Mouse (Mus musculus): ENCODE data around the gene St6gal1. TPM values are rescaled to one million over a fixed set of nuclear protein-coding genes. Genes with fewer than 3 reads are reported as not detected.

Gene St6gal1
- polyA plus RNA-seq, 1 experiment from 2014 or later, result 17.6 TPM

DNA sequence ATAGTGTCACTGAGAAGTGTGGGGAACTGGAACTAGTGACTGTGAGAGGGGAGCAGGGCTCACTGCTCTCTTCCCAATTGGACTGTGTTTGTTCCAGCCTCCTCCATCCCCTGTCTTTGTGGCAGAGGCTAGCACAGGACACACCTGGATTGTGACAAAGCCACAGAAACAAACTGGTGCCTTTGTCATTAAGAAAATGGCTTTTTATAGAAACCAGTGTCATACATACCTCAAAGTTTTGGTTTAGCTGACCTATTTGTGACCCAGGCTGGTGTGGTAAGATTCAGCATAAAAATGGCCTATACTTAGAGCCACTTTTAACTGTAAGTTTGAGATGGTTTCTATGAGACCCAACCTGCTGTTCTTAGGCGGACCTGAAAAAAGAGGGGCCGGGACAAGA lies 116.7 kb downstream of the St6gal1 start:
- no peak overlapping the region for H3K4me2 ChIP-seq (ENCODE audit: low read depth, low read length)
- H3K9me3 ChIP-seq (replicated peaks; ENCODE audit: control insufficient read depth, low read length), result no peaks in the 10 kb centered on the region; the same call in 1 of the 2 replicates
- no peak for ATAC-seq (ENCODE audit: insufficient read depth, low FRiP score)
- no peaks in the 10 kb centered on the region for H3K27me3 ChIP-seq (ENCODE audit: control insufficient read depth, insufficient read depth, low read length)
- no peak overlapping the region for H3K9ac ChIP-seq (ENCODE audit: low read length)
- H3K36me3 ChIP-seq (ENCODE audit: control insufficient read depth, insufficient read depth, low read length), result no peaks in the 10 kb centered on the region
- no peaks in the 10 kb centered on the region for H3K4me1 ChIP-seq (ENCODE audit: control insufficient read depth, insufficient read depth, low read length)
- no peak overlapping the region for H3K27ac ChIP-seq (ENCODE audit: low read length)
- WGBS, result 96% methylated on average over 2 of the region's 2 CpGs
- no peak overlapping the region for H3K4me3 ChIP-seq (replicated peaks; ENCODE audit: low read length)

DNA sequence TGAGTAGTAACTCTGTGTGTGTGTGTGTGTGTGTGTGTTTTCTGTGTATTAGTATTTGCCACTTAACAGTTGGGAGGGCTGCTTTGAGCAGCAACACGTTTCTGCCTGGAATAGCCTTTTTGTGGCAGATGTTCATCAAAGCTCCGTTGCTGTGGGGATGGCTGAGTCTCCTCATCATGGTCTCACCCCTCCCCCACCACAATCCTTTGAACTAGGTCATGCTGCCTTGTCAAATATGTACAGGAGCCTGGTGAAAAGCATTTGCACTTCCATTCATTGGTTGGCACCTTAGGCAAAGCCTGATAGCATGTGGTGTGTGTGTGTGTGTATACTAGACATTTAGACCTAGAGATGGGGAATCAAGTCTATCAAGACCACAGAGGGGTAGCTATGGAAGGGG lies 126.3 kb downstream of the St6gal1 start:
- no peak overlapping the region for H3K4me2 ChIP-seq (ENCODE audit: low read depth, low read length)
- no peak overlapping the region for H3K4me3 ChIP-seq (replicated peaks; ENCODE audit: low read length)
- WGBS, result 24% methylated on average over 2 of the region's 2 CpGs
- no peak overlapping the region for H3K9ac ChIP-seq (ENCODE audit: low read length)
- no peaks in the 10 kb centered on the region for H3K36me3 ChIP-seq (ENCODE audit: control insufficient read depth, insufficient read depth, low read length)
- ATAC-seq (ENCODE audit: insufficient read depth, low FRiP score), result no peak
- no peaks in the 10 kb centered on the region for H3K4me1 ChIP-seq (ENCODE audit: control insufficient read depth, insufficient read depth, low read length)
- no peaks in the 10 kb centered on the region for H3K9me3 ChIP-seq (replicated peaks; ENCODE audit: control insufficient read depth, low read length)
- H3K27me3 ChIP-seq (ENCODE audit: control insufficient read depth, insufficient read depth, low read length), result no peaks in the 10 kb centered on the region
- H3K27ac ChIP-seq (ENCODE audit: low read length), result no peak overlapping the region

DNA sequence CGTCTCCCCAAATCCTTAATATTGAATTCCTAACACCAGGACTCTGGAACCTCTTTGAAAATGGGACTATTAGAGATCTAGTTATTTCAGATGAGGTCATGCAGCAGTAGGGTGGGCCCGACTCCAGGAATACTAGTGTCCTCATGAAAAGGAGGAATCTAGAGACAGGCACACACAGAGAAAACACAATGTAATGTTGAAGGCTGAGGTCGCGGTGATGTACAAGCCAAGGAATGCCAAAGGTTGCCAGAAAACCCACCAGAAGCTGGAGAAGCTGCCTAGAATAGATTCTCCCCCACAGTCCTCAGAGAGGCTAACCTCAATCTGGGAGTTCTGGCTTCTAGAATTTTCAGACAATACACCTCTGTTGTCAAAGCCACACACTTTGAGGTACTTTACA lies 136.5 kb downstream of the St6gal1 start:
- Histone ChIP-seq H3K4me3 (replicated peaks; ENCODE audit: low read length) (no peak overlapping the region), H3K27me3 (ENCODE audit: control insufficient read depth, insufficient read depth, low read length) (no peaks in the 10 kb centered on the region), H3K9ac (ENCODE audit: low read length) (no peak overlapping the region), H3K27ac (ENCODE audit: low read length) (no peak overlapping the region), H3K36me3 (ENCODE audit: control insufficient read depth, insufficient read depth, low read length) (no peaks in the 10 kb centered on the region), H3K4me1 (ENCODE audit: control insufficient read depth, insufficient read depth, low read length) (no peaks in the 10 kb centered on the region), H3K4me2 (ENCODE audit: low read depth, low read length) (no peak overlapping the region), H3K9me3 (replicated peaks; ENCODE audit: control insufficient read depth, low read length) (no peaks in the 10 kb centered on the region)
- no peak for ATAC-seq (ENCODE audit: insufficient read depth, low FRiP score)
- WGBS, result 83% methylated on average over 4 of the region's 4 CpGs

GRCm38 (mm10) chr16:23361434-23361970 lies 137.0 kb downstream of the St6gal1 start:
- no peaks in the 10 kb centered on the region for H3K27me3 ChIP-seq (ENCODE audit: control insufficient read depth, insufficient read depth, low read length)
- no peaks in the 10 kb centered on the region for H3K4me1 ChIP-seq (ENCODE audit: control insufficient read depth, insufficient read depth, low read length)
- H3K4me3 ChIP-seq (replicated peaks; ENCODE audit: low read length), result no peak overlapping the region
- ATAC-seq (ENCODE audit: insufficient read depth, low FRiP score), result no peak
- H3K9ac ChIP-seq (ENCODE audit: low read length), result no peak overlapping the region
- WGBS, result 89% methylated on average over 3 of the region's 3 CpGs
- no peaks in the 10 kb centered on the region for H3K9me3 ChIP-seq (replicated peaks; ENCODE audit: control insufficient read depth, low read length)
- H3K4me2 ChIP-seq (ENCODE audit: low read depth, low read length), result no peak overlapping the region
- no peak overlapping the region for H3K27ac ChIP-seq (ENCODE audit: low read length)
- no peaks in the 10 kb centered on the region for H3K36me3 ChIP-seq (ENCODE audit: control insufficient read depth, insufficient read depth, low read length)

- Histone ChIP-seq H3K36me3 (ENCODE audit: control insufficient read depth, insufficient read depth, low read length) (no peaks in the 10 kb centered on the region), H3K4me2 (ENCODE audit: low read depth, low read length) (no peak overlapping the region), H3K4me3 (replicated peaks; ENCODE audit: low read length) (no peak overlapping the region), H3K9me3 (replicated peaks; ENCODE audit: control insufficient read depth, low read length) (no peaks in the 10 kb centered on the region), H3K4me1 (ENCODE audit: control insufficient read depth, insufficient read depth, low read length) (no peaks in the 10 kb centered on the region), H3K27ac (ENCODE audit: low read length) (no peak overlapping the region), H3K9ac (ENCODE audit: low read length) (no peak overlapping the region), H3K27me3 (ENCODE audit: control insufficient read depth, insufficient read depth, low read length) (no peaks in the 10 kb centered on the region)
- WGBS, result 74% methylated on average over 2 of the region's 2 CpGs
- no peak for ATAC-seq (ENCODE audit: insufficient read depth, low FRiP score)
Measured at GRCm38 (mm10) chr16:23364328-23364990, 139.9 kb downstream of the St6gal1 start.

- Histone ChIP-seq H3K4me3 (replicated peaks; ENCODE audit: low read length) (no peak overlapping the region), H3K9ac (ENCODE audit: low read length) (no peak overlapping the region), H3K27me3 (ENCODE audit: control insufficient read depth, insufficient read depth, low read length) (no peaks in the 10 kb centered on the region), H3K4me1 (ENCODE audit: control insufficient read depth, insufficient read depth, low read length) (no peaks in the 10 kb centered on the region), H3K9me3 (replicated peaks; ENCODE audit: control insufficient read depth, low read length) (no peaks in the 10 kb centered on the region), H3K4me2 (ENCODE audit: low read depth, low read length) (no peak overlapping the region), H3K27ac (ENCODE audit: low read length) (no peak overlapping the region), H3K36me3 (ENCODE audit: control insufficient read depth, insufficient read depth, low read length) (no peaks in the 10 kb centered on the region)
- no peak for ATAC-seq (ENCODE audit: insufficient read depth, low FRiP score)
- WGBS, result 47% methylated on average over 3 of the region's 3 CpGs
Measured at GRCm38 (mm10) chr16:23369124-23369523, 144.6 kb downstream of the St6gal1 start.

DNA sequence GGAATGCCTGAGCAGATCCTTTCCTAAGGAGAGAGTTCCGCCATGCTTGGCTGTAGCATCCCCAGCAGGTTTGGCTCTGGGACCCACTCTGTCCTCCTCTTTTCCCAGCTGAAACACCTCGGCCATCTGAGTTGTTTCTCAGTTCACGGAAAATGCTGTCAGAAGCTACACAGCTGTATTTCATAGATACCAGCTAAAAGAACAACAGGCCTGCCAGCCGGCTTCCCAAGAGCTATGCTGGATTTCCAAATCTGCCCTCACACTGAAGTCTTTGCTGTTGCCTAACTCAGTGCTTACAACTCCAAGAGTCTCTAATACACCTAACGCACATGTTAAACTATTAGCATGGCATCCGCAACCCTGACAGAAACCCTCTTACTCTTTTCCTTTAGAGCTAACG lies 146.2 kb downstream of the St6gal1 start:
- WGBS, result 79% methylated on average over 7 of the region's 7 CpGs
- Histone ChIP-seq H3K4me2 (ENCODE audit: low read depth, low read length) (no peak overlapping the region), H3K4me1 (ENCODE audit: control insufficient read depth, insufficient read depth, low read length) (no peaks in the 10 kb centered on the region), H3K36me3 (ENCODE audit: control insufficient read depth, insufficient read depth, low read length) (no peaks in the 10 kb centered on the region), H3K4me3 (replicated peaks; ENCODE audit: low read length) (no peak overlapping the region), H3K27ac (ENCODE audit: low read length) (no peak overlapping the region), H3K27me3 (ENCODE audit: control insufficient read depth, insufficient read depth, low read length) (no peaks in the 10 kb centered on the region), H3K9me3 (replicated peaks; ENCODE audit: control insufficient read depth, low read length) (no peaks in the 10 kb centered on the region), H3K9ac (ENCODE audit: low read length) (no peak overlapping the region)
- no peak for ATAC-seq (ENCODE audit: insufficient read depth, low FRiP score)

- Histone ChIP-seq H3K4me1 (ENCODE audit: control insufficient read depth, insufficient read depth, low read length) (no peaks in the 10 kb centered on the region), H3K9ac (ENCODE audit: low read length) (no peak overlapping the region), H3K27ac (ENCODE audit: low read length) (no peak overlapping the region), H3K4me2 (ENCODE audit: low read depth, low read length) (no peak overlapping the region), H3K9me3 (replicated peaks; ENCODE audit: control insufficient read depth, low read length) (no peaks in the 10 kb centered on the region), H3K4me3 (replicated peaks; ENCODE audit: low read length) (no peak overlapping the region), H3K27me3 (ENCODE audit: control insufficient read depth, insufficient read depth, low read length) (no peaks in the 10 kb centered on the region), H3K36me3 (ENCODE audit: control insufficient read depth, insufficient read depth, low read length) (no peaks in the 10 kb centered on the region)
- no peak for ATAC-seq (ENCODE audit: insufficient read depth, low FRiP score)
- WGBS, result 62% methylated on average over 2 of the region's 2 CpGs
Measured at GRCm38 (mm10) chr16:23372340-23372739, 147.8 kb downstream of the St6gal1 start.

- H3K9ac ChIP-seq (ENCODE audit: low read length), result no peak overlapping the region
- no peaks in the 10 kb centered on the region for H3K9me3 ChIP-seq (replicated peaks; ENCODE audit: control insufficient read depth, low read length)
- WGBS, result 88% methylated on average over 4 of the region's 4 CpGs
- H3K4me1 ChIP-seq (ENCODE audit: control insufficient read depth, insufficient read depth, low read length), result no peaks in the 10 kb centered on the region
- no peak for ATAC-seq (ENCODE audit: insufficient read depth, low FRiP score)
- H3K27me3 ChIP-seq (ENCODE audit: control insufficient read depth, insufficient read depth, low read length), result no peaks in the 10 kb centered on the region; the same call in 1 of the 2 replicates
- no peak overlapping the region for H3K27ac ChIP-seq (ENCODE audit: low read length)
- no peak overlapping the region for H3K4me2 ChIP-seq (ENCODE audit: low read depth, low read length)
- no peak overlapping the region for H3K4me3 ChIP-seq (replicated peaks; ENCODE audit: low read length)
- H3K36me3 ChIP-seq (ENCODE audit: control insufficient read depth, insufficient read depth, low read length), result no peaks in the 10 kb centered on the region
Measured at GRCm38 (mm10) chr16:23374068-23374467, 149.5 kb downstream of the St6gal1 start.
